Mouse (Mus musculus) thymus, postnatal 0 days (tissue): Measurements from ENCODE around the gene Ythdf1. TPM values are rescaled to one million over a fixed set of nuclear protein-coding genes. Genes with fewer than 3 reads are reported as not detected.
A peak's percentile ranks its signal among the peaks of the same experiment; 100 is the strongest.

Experiments used
- DNase-seq: peaks from one replicate; pipeline ENCODE4 v3.0.0-alpha.2; 2015; ENCODE audit warnings: low spot score
- polyA plus RNA-seq: library from polyadenylated mRNA; unstranded; fragments of >200 nt; fragmentation: Nextera tagmentation; extraction: Ambion mirVana; gene quantifications from 2 replicates; pipeline ENCODE4 v1.2.1, GENCODE M21; 2015

The Ythdf1 gene
- polyA plus RNA-seq, 1 experiment from 2014 or later, result 52.6 TPM

DNA sequence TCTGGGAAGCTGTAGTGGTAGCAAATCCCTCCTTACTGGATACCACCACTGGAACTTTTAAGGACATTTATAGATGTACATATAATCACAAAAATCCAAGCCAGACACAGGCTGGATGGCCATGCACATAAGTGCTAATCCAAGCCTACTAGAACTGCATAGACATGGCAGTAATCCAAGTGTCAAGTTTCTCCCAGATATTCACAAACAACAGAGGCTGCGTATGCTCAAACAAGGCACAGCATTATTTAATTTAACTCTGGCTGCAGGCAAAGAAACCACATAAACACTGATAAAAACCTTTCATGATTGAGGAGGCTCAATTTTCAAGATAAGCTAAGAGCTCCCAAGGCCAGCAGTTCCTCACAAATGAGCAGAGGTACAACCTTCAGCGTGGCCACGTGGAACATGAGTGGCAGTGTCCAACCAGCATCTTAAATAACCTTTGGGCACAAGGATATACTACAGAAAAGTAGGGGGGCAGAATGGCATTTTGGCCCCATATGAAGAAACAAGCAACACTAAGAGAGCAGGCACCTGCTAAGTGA is 4.8 kb downstream of the Ythdf1 start:
- DNase-seq, result no peak

DNA sequence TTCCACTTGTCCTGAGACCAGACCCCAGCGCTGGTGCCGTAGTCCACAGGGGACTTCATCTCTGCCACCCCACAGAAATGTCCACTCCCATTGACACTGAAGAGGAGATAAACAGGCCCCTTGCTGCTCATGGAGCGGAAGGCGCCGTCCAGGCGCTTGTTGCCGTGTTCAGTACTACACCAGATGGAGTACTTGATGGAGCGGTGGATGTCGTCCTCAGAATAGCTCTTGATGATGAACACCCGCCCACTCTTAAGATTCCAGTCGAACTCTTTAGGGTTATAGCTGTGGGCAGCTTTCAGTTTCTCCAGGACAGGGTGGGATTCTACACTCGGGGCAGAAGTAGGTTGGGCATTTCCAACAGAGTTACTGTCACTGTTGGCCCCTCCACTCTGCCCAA is 9.8 kb downstream of the Ythdf1 start:
- DNase-seq, result no peak

DNA sequence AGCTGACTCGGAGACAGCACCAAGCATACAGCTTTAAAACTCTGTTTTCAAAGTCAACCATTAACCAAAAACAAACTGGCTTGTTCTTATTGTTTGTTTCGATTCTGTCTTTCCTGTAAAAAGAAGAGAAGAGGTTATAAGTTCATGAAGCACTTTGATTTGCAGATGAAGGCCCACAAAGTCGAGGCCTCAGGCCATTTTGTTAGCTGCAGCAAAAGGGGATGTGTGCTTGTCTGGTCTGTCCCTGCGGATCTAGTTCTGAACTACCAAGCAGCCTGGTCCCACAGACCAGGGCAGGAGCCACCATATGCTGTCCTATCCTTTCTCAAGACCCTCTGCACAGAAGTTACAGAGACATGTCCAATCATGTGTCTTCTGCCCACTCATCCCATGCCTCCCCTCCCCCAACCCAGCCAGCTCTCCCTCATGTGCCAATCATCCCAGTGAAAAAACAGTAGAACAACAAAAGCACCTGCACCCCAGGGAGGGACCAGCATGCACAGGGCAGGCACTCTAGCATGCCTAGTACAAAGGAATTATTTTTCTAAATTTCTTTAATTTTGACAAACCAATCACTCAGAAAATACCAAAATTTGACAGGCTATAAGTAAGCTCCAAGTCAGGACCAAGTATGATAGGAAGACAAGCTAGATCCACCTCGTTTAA is 15.1 kb downstream of the Ythdf1 start:
- no peak for DNase-seq

DNA sequence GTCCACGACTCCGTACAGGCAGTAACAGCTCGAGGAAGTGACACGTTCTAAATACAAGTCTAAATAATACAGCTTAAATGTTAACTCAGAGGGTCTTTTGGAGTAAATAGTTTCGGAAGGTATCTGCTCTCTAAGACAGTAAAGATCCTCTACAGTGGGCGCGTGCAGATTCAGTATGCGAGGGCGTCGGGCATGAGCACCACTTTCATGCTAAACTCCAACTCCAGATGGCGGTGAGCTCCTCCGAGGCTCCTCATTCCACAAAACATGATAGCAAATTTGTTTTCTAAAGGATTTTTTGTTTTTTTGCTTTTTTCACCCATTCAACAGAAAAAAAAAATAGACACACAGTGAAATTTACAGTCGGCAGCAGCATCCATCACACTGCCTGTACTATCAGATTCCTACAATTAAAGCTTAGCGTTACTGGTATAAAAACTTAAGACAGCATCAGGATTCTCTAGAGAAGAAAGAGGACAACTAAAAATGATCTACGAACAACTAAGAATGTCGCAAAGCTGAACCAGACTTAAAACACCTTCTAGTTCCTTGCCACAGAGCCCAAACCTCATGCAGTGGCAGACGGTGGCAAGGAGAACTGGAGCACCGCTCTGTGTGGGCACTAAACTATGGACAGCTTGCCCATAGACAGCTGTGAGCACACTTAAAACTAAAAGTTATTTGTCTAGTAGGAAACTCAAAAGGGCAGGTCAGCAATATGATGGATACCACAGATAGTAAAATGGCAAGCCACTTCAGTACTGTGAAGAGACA is 16.1 kb downstream of the Ythdf1 start:
- DNase-seq, result no peak

DNA sequence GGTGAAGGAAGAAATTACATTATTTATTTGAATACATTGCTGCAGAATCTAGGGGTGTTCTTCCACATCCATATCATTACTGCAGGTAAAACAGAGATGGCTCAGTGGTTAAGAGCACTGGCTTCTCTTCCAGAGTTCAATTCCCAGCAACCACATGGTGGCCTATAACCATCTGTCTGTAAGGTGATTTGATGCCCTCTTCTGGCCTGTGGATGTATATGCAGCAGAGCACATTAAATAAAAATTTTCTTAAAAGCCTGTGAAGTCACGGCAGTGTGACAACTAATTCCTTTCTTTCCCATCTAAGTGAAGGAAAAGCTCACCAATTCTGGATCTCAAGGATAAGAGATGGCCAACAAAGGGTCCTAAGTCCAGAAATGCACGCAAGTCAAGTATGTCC is 18.7 kb downstream of the Ythdf1 start:
- peak; percentile 29 for DNase-seq

DNA sequence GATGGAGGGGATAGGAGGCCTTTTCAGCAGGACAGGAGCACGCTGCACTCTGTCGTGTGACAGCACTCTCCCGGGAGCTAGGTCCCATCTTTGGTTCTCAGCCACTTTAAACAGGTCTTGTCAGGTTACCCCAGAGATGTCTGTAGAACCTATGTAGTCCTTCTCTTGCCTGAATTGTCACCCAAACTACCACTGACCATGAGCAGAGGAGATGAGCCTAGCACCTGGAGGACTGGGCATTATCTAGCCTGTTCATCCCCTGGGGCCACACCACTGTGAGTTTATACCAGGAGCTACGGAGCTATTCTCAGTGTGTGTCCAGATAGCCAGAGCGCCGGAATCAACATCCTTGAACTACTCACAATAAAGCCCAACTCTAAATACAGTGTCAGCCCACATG is 22.9 kb downstream of the Ythdf1 start:
- DNase-seq, result no peak

DNA sequence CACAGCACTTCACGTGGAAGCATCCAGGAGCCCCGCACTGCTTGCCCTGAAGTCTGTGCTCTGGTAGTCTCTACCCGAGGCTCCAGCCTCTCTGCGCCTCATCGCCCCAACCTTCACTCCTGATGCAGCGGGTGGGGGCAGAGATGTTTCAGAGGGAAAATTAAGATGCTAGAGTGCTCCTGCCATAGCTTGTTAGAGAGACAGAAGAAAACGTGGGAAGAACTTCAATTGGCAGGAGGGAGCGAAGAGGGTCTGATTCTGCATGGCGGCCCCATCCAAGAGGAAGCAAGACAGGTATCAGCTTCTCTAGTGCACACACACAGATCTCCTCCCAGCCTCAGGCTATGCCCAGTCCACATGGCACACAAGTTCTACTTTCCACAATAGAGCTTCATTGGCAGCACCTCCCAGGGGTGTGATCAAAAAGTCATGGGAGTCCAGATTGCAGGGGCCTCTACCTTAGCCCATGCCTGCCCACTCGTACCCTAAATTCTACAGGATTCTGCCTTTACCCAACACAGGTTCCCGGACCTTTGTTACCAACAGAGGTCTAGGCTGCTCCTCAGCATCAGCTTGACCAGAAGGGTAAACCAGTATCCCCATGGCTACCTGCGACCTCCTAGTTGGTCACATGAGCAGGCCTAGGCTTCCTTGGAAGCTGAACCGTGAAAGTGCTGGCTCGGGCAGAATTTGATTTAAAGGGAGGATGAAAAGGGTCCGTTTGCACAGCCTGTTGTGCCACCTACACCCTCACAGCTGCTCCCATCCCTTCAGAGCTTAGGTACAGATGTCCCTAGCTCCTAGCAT is 23.7 kb downstream of the Ythdf1 start:
- no peak for DNase-seq

DNA sequence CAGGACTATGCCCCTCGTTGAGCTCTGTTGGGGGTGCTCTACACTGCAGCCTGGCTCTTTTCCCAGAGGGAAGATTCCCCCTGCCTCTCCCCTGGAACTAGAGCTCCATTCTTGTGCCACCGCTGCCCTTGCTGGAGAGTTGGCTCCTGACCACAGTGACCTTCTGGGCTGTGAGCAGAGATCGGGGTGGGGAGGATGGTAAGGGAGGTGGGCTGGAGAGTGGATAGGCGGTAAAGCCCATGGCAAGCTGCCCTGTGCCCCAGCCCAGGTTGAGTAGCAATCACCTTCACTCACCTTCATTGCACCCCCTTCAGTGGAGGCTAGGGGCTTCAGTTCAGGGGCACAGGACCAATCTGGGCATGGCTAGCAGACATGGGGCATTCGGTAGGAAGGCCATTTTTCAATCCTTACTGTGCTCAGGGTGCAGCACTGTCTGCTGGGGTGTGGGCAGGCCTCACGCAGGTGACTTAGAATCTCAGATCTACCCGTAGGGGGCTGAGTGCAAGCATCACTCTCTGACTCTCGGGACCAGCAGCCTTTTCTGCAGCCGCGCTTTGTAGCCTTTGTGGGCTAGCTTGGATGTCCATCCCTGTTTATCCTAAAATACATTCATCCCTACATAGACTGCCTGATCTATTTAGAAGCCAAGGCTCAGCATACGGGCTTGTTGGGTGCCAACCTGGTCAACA is 24.8 kb downstream of the Ythdf1 start:
- DNase-seq, result no peak

DNA sequence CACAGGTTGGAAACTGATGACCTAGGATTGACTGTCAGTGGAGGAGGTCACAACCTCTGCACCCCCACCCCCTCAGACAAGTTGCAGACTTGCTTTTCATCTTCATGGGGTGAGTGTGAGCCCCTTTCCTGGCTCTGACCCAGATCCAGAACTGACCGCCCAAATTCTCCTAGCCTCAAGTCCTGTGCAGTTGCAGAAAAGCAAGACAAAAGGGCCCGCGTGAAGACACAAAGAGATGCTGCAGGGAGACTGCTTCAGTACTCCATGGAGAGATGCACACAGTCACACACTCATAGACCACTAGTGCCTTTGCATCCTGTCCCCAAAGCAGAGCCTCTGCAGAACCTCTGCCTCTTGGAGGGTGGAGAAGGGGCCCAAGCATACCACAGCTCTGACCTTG is 25.4 kb downstream of the Ythdf1 start:
- no peak for DNase-seq

DNA sequence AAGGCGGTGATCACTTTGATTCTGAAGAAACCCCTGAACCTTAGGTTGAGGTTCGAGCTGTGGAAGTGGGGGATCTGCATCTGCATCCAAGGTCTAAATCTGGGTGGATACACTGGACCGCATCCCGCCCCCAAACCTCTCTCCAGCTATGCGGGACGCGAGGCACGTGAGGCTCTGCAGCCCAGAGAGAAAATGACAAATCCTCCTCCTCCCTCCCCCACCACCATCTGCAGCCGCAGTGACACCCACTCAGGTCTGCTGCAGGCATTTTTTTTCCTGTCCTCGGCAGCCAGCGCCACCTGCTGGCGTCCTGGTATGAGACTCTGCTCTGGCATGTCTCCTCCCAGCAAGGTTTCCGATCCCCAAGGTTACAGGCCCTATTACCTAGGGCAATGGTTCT is 26.0 kb downstream of the Ythdf1 start:
- DNase-seq, result peak; percentile 80

DNA sequence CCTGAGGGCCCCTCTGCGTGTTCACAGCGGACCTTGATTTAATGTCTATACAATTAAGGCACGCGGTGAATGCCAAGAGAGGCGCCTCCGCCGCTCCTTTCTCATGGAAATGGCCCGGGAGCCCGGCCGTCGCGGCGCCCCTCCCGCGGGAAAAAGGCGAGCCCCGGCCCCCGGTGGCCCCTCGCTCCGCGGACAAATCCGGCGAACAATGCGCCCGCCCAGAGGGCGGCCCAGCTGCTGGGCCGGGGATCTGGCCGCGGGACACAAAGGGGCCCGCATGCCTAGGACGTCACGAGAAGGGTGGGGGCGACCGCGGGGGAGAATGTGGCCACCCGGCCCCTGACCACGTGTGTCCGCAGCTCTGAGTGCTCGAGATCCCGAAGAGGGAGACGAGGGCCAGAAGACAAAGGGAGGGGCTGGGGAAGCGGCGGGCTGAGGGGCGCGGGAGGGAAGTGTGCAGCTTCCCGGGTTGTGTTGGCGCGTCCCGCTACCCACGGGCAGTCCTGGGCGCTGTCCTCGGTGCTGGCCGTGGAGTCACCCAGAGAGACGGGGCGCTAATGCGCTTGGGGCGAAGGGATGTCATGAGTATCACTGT is 26.6 kb downstream of the Ythdf1 start:
- DNase-seq, result peak; percentile 38

DNA sequence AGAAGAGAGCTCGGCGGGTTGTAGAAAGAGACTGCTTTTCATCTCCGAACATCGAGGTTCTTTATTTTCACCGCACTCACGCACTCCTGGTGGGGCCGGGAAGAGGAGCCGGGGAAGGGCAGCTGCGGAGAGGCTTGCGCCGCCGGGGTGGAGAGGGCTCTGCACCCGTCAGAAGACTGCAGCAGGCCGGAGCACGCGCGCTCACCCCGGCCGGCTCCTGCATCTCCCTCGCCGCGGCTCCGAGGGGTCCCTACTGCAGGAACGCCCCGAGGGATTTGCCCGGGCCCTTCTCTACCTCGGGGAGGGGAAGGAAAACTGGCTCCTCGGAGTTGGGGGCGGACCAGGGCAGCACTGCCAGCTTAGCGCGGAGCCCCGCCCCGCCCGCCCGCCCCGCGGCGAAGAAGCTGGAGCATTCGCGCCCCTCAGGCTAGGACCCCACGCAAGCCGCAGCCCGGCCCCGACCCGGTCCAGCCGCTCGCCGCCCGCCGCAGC is 27.2 kb downstream of the Ythdf1 start:
- no peak for DNase-seq

DNA sequence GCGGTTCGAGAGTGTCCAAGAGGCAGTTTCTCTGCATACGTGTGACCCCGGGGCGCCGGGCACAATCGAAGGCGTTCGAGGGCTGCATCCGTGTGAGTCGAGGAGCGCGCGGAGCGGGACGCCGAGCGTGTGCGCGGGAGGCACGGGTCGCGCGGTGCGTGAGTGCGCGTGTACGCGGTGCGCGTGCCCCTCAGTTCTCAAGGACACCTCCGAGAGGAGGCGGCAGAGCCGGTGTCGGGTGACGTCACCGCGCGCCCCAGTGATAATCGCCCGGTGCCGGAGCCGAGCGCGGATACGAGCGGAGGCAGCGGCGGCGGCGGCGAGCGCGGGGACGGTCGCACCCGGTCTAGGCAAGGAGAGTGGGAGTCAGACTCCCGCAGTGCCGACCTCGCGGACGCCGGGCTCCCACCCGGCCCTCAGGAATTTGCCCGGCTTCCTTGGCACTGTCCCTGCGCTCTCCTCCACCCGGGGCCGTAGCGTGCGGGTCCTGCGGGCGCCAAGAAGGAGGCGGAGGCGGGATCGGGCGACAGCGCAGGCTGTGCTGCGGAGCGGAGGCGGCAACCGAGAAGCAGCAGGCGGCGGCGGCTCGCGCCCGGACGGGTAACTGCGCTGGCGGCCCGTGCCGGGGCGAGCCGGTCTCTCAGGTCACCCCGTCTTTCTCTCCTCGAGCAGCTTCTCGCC is 27.8 kb downstream of the Ythdf1 start:
- DNase-seq, result peak; percentile 7

DNA sequence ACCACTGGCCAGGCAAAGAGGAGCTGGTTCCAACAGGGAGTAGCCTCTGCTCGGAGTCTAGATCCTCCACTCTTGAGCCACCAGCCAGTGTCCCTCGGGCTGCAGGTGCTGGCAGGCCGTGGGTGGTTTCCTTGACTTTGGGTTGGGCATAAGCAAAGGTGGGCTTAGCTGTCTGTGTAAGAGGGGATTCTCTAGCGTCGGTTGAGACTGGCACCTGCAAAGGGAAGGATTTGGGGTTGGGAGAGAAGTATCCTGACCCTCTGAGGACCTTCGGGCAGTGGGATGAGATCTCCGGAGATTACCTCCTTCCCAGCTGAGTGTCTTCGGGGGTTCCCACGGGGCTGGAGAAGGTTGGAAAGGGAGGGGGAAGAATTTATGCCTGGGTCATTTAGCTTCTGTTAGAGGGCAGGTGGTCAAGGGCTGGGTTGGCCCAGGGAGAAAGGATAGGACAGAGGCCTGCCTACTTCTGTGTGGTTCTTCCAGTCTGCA is 28.9 kb downstream of the Ythdf1 start:
- DNase-seq, result no peak

DNA sequence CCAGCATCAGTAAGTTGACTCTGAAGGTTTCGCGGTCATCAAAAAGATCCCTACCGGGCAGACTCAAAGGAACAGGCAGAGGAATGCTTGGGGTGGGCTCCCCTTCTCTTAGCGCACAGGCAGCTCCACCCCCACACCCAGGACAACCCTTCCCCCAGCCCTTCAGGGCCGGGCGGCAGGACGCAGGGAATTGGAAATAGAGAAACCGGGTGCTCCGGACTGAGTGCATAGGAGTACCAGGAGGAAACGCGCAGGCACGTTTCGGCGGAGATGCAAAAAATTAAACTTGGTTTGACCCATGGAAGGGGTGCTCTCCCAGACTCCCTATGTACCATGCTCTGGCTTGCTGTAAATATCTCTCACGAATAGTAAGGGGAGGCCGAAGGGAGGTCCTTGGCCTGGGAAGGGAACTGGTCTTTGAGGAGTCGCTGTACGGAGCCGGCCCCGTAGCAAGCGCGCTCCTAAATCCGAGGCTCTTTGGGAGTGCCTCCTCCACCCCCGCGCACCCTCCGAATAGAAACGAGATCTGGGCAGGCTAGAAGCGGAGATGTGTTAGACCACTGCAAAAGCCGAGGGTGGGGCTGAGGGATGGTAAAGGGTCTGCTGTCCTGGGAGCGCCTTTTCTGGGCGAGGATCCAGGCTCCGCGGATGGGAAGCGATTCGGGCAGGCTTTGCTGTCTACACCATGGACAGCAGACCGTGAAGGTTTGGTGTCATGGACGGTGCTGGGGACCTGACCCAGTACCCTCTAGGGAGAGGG is 29.5 kb downstream of the Ythdf1 start:
- DNase-seq, result no peak

DNA sequence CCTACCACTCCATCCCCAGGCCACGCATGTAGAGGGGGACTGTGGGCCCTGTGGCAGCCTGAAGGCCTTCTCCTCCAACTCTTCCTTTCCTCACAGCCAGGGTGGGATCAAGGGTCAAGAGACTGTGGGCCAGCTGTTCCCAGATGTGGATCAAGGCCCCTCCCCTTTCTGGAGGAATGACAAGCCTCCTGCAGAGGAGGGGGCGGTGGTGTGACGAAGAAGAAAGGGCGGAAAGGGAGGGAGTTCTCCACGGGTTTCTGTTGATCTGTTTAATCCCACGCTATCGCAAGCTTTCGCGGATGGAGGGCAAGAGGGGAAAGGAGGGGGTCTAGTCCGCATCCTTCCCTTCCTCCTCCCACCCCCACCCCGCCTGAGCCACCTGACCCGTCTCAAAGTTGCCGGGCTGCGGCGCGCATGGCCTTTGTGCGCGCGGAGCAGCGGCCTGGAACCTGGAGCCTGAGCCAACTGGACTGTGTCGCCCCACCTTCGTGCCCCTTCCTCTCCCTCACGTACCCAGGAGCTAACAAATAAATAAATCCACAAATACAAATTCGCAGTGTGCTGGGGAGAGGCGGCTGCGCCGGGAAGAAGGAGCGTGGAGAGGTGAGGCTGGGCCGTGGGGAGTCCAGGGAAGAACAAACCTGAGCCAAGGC is 30.2 kb downstream of the Ythdf1 start:
- no peak for DNase-seq

DNA sequence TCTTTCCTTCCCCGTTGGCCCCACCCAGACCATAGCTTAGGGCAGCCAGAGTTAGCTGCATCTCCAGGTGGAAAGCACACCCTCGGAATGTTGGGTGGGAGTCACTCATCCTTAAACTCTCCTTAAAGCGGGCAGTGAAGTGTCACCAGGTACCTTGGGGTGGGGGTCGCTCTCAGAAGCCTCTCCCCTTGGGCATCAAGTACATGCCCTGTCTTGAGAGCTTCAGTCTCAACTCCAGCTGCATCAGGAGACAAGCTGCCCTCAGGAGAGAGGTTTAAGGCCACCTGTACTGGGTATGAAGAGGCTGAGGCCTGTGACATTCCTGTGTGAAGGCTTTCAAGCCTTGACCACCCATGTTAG is 30.8 kb downstream of the Ythdf1 start:
- no peak for DNase-seq

DNA sequence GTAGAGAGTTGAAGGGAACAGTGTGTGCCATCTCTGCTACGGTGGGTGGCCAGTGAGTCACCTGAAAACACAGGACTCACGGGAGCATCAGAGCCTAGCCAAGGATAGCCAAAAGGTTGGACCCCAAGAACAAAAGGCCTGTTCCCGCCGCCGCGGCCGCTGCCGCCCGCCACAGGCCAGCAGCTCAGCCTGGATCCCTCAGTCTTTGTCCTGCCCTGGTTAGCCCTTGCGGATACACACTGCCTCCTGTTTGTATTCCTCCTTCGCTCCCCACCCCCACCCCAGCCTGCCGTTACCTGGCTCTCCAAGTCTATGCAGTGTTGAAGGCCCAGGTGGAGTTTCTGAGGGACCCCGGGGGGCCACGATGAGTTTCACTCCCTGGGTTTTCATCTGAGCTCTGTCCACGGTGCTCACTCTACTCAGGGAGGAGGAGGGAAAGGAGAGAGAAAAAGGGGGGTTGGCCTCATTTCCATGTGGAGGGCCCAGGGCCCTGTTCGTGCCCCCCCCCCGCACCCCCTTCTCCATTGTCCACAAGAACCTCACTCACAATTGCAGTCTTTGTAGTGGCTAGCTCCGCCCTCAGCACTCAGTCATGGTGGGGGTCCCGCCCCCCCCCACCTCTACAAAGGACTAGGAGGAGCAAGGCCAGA is 31.4 kb downstream of the Ythdf1 start:
- no peak for DNase-seq
